Mouse (Mus musculus) splenic B cell, adult 2 months (primary cell): Measurements from ENCODE around the gene Aldh3b1.

ENCODE experiments used
- DNase-seq: peaks from one replicate; pipeline ENCODE4 v3.0.0-alpha.2; 2011; ENCODE audit warnings: low read depth, low spot score
- H3K27me3 ChIP-seq: 2 replicates; pipeline ENCODE4 v1.6.1; 2012; ENCODE audit warnings: mild to moderate bottlenecking, low read length, moderate library complexity, mixed read lengths; ENCODE audit not compliant: control insufficient read depth, poor library complexity, insufficient read depth, severe bottlenecking
- H3K36me3 ChIP-seq: 2 replicates; pipeline ENCODE4 v1.6.1; 2012; ENCODE audit warnings: mild to moderate bottlenecking, low read length, moderate library complexity, mixed read lengths; ENCODE audit not compliant: control insufficient read depth, poor library complexity, insufficient read depth, severe bottlenecking

Gene Aldh3b1

DNA sequence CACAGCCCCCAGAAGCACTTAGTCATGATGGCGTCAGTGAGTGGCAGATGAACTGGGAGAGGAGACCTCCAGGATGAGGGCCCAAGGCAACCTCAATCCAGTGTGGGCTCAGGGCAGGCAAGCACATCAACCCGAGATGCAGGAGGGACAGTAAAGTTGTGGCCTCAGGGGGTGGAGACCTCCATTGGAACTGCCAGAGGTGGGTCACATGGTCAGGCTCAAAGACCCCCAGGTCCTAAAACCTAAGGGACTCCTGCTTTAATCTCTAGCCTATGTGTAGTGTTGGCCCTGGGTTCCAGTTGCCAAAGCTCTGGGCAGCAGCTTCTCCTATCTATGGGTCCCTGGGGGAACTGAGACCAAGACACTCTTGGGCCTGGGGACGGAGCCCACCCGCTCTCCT lies 829 bp downstream of the Aldh3b1 start:
- Histone ChIP-seq H3K27me3 (no peaks in the 10 kb centered on the region), H3K36me3 (no peaks in the 10 kb centered on the region)
- DNase-seq: no peak

GRCm38 (mm10) chr19:3927989-3928388 lies 1.6 kb downstream of the Aldh3b1 start:
- no peaks in the 10 kb centered on the region for H3K27me3 ChIP-seq
- no peak for DNase-seq
- no peaks in the 10 kb centered on the region for H3K36me3 ChIP-seq

- Histone ChIP-seq H3K27me3 (no peaks in the 10 kb centered on the region), H3K36me3 (no peaks in the 10 kb centered on the region)
- no peak for DNase-seq
These were observed 2.9 kb downstream of the Aldh3b1 start for GRCm38 (mm10) chr19:3926685-3927084.

- H3K36me3 ChIP-seq: no peaks in the 10 kb centered on the region
- no peak for DNase-seq
These were observed 3.3 kb downstream of the Aldh3b1 start for GRCm38 (mm10) chr19:3926279-3926678.

DNA sequence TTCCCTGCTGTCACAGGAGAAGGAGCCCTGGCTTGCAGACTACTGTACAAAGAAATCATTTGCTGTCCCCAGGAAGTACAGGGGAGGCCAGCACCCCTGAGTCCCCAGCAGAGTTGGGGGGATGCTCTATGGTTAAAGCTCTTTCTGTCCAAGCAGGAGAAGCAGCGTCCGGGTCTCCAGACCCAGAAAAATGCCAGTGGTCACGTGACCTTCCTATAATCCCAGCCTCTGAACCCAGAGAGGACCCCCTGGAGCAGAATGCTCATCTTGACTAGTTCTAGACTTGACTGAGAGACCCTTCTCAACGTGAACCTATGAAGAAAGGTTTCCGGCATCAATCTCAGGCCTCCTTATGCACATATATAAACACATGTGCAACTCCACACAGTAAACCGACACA lies 3.7 kb downstream of the Aldh3b1 start:
- no peak for DNase-seq
- no peaks in the 10 kb centered on the region for H3K27me3 ChIP-seq
- no peaks in the 10 kb centered on the region for H3K36me3 ChIP-seq

More at GRCm38 (mm10) chr19:3926279-3926678, 3.3 kb downstream of the Aldh3b1 start:
- H3K27me3 ChIP-seq: no peaks in the 10 kb centered on the region

- no peaks in the 10 kb centered on the region for H3K27me3 ChIP-seq
- no peak for DNase-seq
- no peaks in the 10 kb centered on the region for H3K36me3 ChIP-seq
These were observed 4.7 kb downstream of the Aldh3b1 start for GRCm38 (mm10) chr19:3924868-3925267.

GRCm38 (mm10) chr19:3924190-3924589 lies 5.4 kb downstream of the Aldh3b1 start:
- Histone ChIP-seq H3K27me3 (no peaks in the 10 kb centered on the region), H3K36me3 (no peaks in the 10 kb centered on the region)
- no peak for DNase-seq

- Histone ChIP-seq H3K27me3 (no peaks in the 10 kb centered on the region), H3K36me3 (no peaks in the 10 kb centered on the region)
- peak; percentile 61 for DNase-seq
These were observed 6.0 kb downstream of the Aldh3b1 start for GRCm38 (mm10) chr19:3923586-3923985.

DNA sequence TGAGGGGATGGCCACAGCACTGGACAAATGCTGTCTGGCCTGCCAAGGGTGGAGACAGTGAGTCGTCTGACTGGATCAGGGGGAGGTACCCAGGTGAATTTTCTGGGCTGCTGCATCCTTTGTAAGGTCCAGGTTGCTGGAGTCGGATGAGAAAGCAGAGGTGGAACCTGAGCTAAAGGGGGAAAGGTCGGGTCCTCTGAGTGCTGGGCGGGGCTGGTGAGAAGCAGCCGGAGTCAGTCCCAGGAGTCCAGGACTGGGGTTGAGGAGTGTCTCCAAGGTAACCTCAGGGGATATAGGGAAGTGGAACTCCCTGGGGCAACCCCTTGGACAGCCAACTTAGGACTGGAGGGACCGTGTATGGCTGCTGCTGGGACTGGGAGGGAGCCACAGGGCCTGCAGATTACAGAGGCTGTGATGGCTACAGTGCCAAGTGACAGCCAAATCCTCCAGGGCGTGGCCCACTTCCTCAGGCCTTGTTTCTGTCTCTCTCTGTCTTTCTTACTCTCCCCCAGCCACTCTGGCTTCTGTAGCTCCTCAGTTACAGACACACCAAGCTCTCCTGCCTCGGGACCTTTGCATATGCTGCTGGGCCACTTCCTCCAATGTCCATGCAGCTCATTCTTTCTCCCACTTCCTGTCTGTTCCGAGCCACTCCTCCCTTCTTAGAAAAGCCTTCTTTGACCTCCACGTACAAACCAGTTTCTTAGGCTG lies 6.8 kb downstream of the Aldh3b1 start:
- no peaks in the 10 kb centered on the region for H3K36me3 ChIP-seq
- H3K27me3 ChIP-seq: no peaks in the 10 kb centered on the region
- peak; percentile 56 for DNase-seq

- Histone ChIP-seq H3K36me3 (no peaks in the 10 kb centered on the region), H3K27me3 (no peaks in the 10 kb centered on the region)
- no peak for DNase-seq
These were observed 9.7 kb downstream of the Aldh3b1 start for GRCm38 (mm10) chr19:3919928-3920327.

DNA sequence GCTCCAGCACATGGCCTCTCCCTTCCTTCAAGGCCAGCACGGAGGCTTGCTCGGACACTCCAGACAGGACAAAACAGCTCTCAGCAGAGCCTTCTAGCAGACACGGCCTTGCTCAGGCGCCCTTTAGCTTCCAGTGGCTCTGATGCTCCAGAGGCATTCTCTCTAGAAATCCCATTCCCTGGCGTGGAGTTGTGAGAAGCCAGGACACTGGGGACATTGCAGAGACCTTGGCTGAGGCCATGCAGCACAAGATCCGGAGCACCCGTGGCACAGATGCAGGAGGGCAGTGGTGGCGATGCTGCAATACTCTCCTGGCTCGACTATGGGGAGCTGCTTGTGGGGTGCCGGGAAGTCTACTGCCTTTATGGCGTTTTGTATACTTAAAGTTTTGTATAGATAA lies 12.9 kb downstream of the Aldh3b1 start:
- DNase-seq: no peak
- Histone ChIP-seq H3K27me3 (no peaks in the 10 kb centered on the region), H3K36me3 (no peaks in the 10 kb centered on the region)

DNA sequence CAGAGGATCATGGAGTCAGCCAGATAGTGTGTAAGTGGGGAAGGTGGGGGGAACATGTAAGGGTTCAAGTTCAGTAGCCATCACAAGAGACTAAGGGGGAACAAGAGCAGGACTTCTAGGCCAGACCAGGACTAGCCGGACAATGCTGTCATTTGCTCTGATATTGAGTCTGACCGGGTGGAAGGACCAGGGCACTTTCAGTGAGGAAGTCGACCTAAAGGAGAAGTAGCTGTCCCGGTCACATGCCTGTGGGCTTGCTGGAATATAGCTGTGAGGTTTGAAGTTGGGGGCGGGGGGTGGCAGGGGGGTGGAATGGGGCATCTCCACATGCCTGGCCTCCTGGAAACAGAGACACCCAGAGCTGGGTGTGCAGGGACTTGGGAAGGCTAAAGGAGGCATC lies 15.1 kb downstream of the Aldh3b1 start:
- peaks cover 10% of the 10 kb centered on the region; the same call in 1 of the 2 replicates for H3K36me3 ChIP-seq
- H3K27me3 ChIP-seq: no peaks in the 10 kb centered on the region
- no peak for DNase-seq

DNA sequence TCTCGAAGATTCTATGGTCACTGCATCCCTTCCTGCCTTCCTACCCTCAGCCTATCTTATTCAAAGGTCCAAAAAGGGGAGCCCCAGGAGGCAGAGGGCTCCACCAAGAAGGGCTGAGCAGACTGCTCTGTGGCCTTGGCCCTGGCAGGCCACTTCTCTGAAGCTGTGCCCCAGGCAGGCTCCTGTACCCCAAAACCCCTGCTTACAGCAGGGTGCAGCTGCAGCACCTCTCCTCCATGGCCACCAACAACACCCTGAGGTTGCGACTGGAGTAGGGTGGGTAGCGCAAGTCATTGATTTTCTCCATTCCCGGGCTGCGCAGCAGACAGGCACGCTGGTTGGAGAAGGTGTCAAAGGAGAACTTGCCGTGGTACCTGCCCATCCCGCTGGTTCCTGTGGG lies 15.9 kb downstream of the Aldh3b1 start:
- Histone ChIP-seq H3K27me3 (no peaks in the 10 kb centered on the region), H3K36me3 (peaks cover 13% of the 10 kb centered on the region; the same call in 1 of the 2 replicates)
- no peak for DNase-seq

- Histone ChIP-seq H3K36me3 (peaks cover 13% of the 10 kb centered on the region; the same call in 1 of the 2 replicates), H3K27me3 (no peaks in the 10 kb centered on the region)
- peak; percentile 97 for DNase-seq
These were observed 17.0 kb downstream of the Aldh3b1 start, which contains the start of gene Ndufs8 for GRCm38 (mm10) chr19:3912337-3913204. Gene Ndufs8, minus strand, starts transcription at chr19:3912774.

- no peak for DNase-seq
- H3K36me3 ChIP-seq: peaks cover 13% of the 10 kb centered on the region; the same call in 1 of the 2 replicates
- H3K27me3 ChIP-seq: no peaks in the 10 kb centered on the region
These were observed 19.4 kb downstream of the Aldh3b1 start for GRCm38 (mm10) chr19:3910206-3910605.
